Mouse (Mus musculus): ENCODE measurements around the gene Trim46. TPM values are rescaled to one million over a fixed set of nuclear protein-coding genes. Genes with fewer than 3 reads are reported as not detected.

Trim46 gene
- polyA plus RNA-seq (2015; fragmentation: Nextera tagmentation; extraction: Ambion mirVana): 57.7 and 58.7 TPM in 2 replicates

GRCm38 (mm10) chr3:89246261-89247100, at the start of gene Trim46:
Gene Trim46, minus strand, starts transcription at chr3:89246309.
- Histone ChIP-seq H3K4me1 (peaks cover 53% of the 10 kb centered on the region), H3K9me3 (no peaks in the 10 kb centered on the region), H3K27me3 (no peaks in the 10 kb centered on the region), H3K27ac (replicated peaks) (peak within 1 kb of the TSS; percentile 96), H3K4me2 (replicated peaks) (peak within 1 kb of the TSS; percentile 91), H3K4me3 (peak within 1 kb of the TSS; percentile 74), H3K36me3 (peaks cover 10% of the 10 kb centered on the region), H3K9ac (replicated peaks) (peak within 1 kb of the TSS; percentile 74)
- ATAC-seq (replicated peaks): peak; percentile 74
- under 1% methylated on average over 42 of the region's 42 CpGs for WGBS

- WGBS: 77% methylated on average over 8 of the region's 8 CpGs
- H3K9ac ChIP-seq (replicated peaks): no peak overlapping the region
Observed at GRCm38 (mm10) chr3:89295685-89296230, 49.6 kb upstream of the Trim46 start.

GRCm38 (mm10) chr3:89294195-89294594, 48.1 kb upstream of the Trim46 start:
- H3K27me3 ChIP-seq: no peaks in the 10 kb centered on the region
- H3K9ac ChIP-seq (replicated peaks): no peak overlapping the region
- no peak overlapping the region for H3K4me2 ChIP-seq (replicated peaks)
- no peak overlapping the region for H3K4me3 ChIP-seq
- no peak overlapping the region for H3K27ac ChIP-seq (replicated peaks)
- no peaks in the 10 kb centered on the region for H3K36me3 ChIP-seq
- ATAC-seq (replicated peaks): no peak
- peaks cover 3% of the 10 kb centered on the region; the same call in 1 of the 2 replicates for H3K4me1 ChIP-seq
- WGBS: 81% methylated on average over 5 of the region's 5 CpGs
- no peaks in the 10 kb centered on the region for H3K9me3 ChIP-seq

More at GRCm38 (mm10) chr3:89295685-89296230, 49.6 kb upstream of the Trim46 start:
- no peaks in the 10 kb centered on the region for H3K9me3 ChIP-seq
- no peak overlapping the region for H3K27ac ChIP-seq (replicated peaks)
- no peak overlapping the region for H3K4me3 ChIP-seq
- no peak overlapping the region for H3K4me2 ChIP-seq (replicated peaks)
- no peak for ATAC-seq (replicated peaks)
- peaks cover 7% of the 10 kb centered on the region for H3K4me1 ChIP-seq
- 0 out of 2 replicates have a peak, but pooled peaks cover 4% of the 10 kb centered on the region for H3K27me3 ChIP-seq
- no peaks in the 10 kb centered on the region for H3K36me3 ChIP-seq

GRCm38 (mm10) chr3:89293247-89293918, 47.3 kb upstream of the Trim46 start:
- Histone ChIP-seq H3K4me3 (no peak overlapping the region), H3K36me3 (no peaks in the 10 kb centered on the region), H3K4me1 (peaks cover 3% of the 10 kb centered on the region; the same call in 1 of the 2 replicates), H3K4me2 (replicated peaks) (no peak overlapping the region), H3K9ac (replicated peaks) (no peak overlapping the region), H3K27ac (replicated peaks) (no peak overlapping the region), H3K9me3 (no peaks in the 10 kb centered on the region), H3K27me3 (no peaks in the 10 kb centered on the region)
- 92% methylated on average over 11 of the region's 11 CpGs for WGBS
- ATAC-seq (replicated peaks): no peak

GRCm38 (mm10) chr3:89292303-89292702, 46.2 kb upstream of the Trim46 start:
- Histone ChIP-seq H3K4me1 (peaks cover 3% of the 10 kb centered on the region; the same call in 1 of the 2 replicates), H3K36me3 (no peaks in the 10 kb centered on the region), H3K27me3 (no peaks in the 10 kb centered on the region), H3K9me3 (no peaks in the 10 kb centered on the region), H3K27ac (replicated peaks) (no peak overlapping the region), H3K9ac (replicated peaks) (no peak overlapping the region), H3K4me2 (replicated peaks) (no peak overlapping the region), H3K4me3 (no peak overlapping the region)
- WGBS: 71% methylated on average over 5 of the region's 5 CpGs
- no peak for ATAC-seq (replicated peaks)

- 77% methylated on average over 10 of the region's 10 CpGs for whole genome bisulfite sequencing
- no peak for ATAC-seq (replicated peaks)
- peaks cover 3% of the 10 kb centered on the region; the same call in 1 of the 2 replicates for H3K4me1 ChIP-seq
- H3K27ac ChIP-seq (replicated peaks): no peak overlapping the region
- H3K4me3 ChIP-seq: no peak overlapping the region
- H3K4me2 ChIP-seq (replicated peaks): no peak overlapping the region
- no peaks in the 10 kb centered on the region for H3K27me3 ChIP-seq
- no peaks in the 10 kb centered on the region for H3K36me3 ChIP-seq
- H3K9me3 ChIP-seq: no peaks in the 10 kb centered on the region
- H3K9ac ChIP-seq (replicated peaks): no peak overlapping the region
Observed at GRCm38 (mm10) chr3:89291874-89292273, 45.8 kb upstream of the Trim46 start.

GRCm38 (mm10) chr3:89288503-89288928, 42.4 kb upstream of the Trim46 start:
- H3K9ac ChIP-seq (replicated peaks): no peak overlapping the region
- no peak for ATAC-seq (replicated peaks)
- WGBS: 56% methylated on average over 7 of the region's 7 CpGs

GRCm38 (mm10) chr3:89287286-89287685, 41.2 kb upstream of the Trim46 start:
- H3K4me2 ChIP-seq (replicated peaks): no peak overlapping the region

More at GRCm38 (mm10) chr3:89288503-89288928, 42.4 kb upstream of the Trim46 start:
- no peaks in the 10 kb centered on the region for H3K27me3 ChIP-seq
- no peaks in the 10 kb centered on the region for H3K4me1 ChIP-seq
- H3K9me3 ChIP-seq: no peaks in the 10 kb centered on the region
- no peaks in the 10 kb centered on the region for H3K36me3 ChIP-seq
- no peak overlapping the region for H3K4me2 ChIP-seq (replicated peaks)
- no peak overlapping the region for H3K4me3 ChIP-seq
- H3K27ac ChIP-seq (replicated peaks): no peak overlapping the region

GRCm38 (mm10) chr3:89285526-89285925, 39.4 kb upstream of the Trim46 start:
- peaks cover 19% of the 10 kb centered on the region for H3K4me1 ChIP-seq
- no peaks in the 10 kb centered on the region for H3K36me3 ChIP-seq
- H3K27me3 ChIP-seq: peaks cover 5% of the 10 kb centered on the region; the same call in 1 of the 2 replicates
- no peaks in the 10 kb centered on the region for H3K9me3 ChIP-seq
- ATAC-seq (replicated peaks): no peak
- H3K27ac ChIP-seq (replicated peaks): no peak overlapping the region
- no peak overlapping the region for H3K4me2 ChIP-seq (replicated peaks)
- WGBS: 47% methylated on average over 2 of the region's 2 CpGs
- no peak overlapping the region for H3K9ac ChIP-seq (replicated peaks)
- H3K4me3 ChIP-seq: no peak overlapping the region

More at GRCm38 (mm10) chr3:89287286-89287685, 41.2 kb upstream of the Trim46 start:
- H3K36me3 ChIP-seq: no peaks in the 10 kb centered on the region
- WGBS: 58% methylated on average over 5 of the region's 5 CpGs
- no peak overlapping the region for H3K9ac ChIP-seq (replicated peaks)
- no peak overlapping the region for H3K4me3 ChIP-seq
- H3K27ac ChIP-seq (replicated peaks): no peak overlapping the region
- H3K4me1 ChIP-seq: peaks cover 2% of the 10 kb centered on the region
- H3K27me3 ChIP-seq: no peaks in the 10 kb centered on the region
- no peaks in the 10 kb centered on the region for H3K9me3 ChIP-seq
- ATAC-seq (replicated peaks): no peak

GRCm38 (mm10) chr3:89284261-89284660, 38.2 kb upstream of the Trim46 start:
- WGBS: 88% methylated on average over 3 of the region's 3 CpGs
- no peak overlapping the region for H3K4me2 ChIP-seq (replicated peaks)
- H3K4me3 ChIP-seq: no peak overlapping the region

GRCm38 (mm10) chr3:89282291-89282643, 36.2 kb upstream of the Trim46 start:
- Histone ChIP-seq H3K9me3 (no peaks in the 10 kb centered on the region), H3K4me1 (peaks cover 38% of the 10 kb centered on the region), H3K27ac (replicated peaks) (0 out of 2 replicates have a peak overlapping the region, but pooled peaks have one; percentile 36), H3K27me3 (peaks cover 5% of the 10 kb centered on the region; the same call in 1 of the 2 replicates), H3K4me2 (replicated peaks) (0 out of 2 replicates have a peak overlapping the region, but pooled peaks have one; percentile 92), H3K4me3 (no peak overlapping the region), H3K9ac (replicated peaks) (no peak overlapping the region), H3K36me3 (no peaks in the 10 kb centered on the region)
- whole genome bisulfite sequencing: 30% methylated on average over 4 of the region's 4 CpGs
- ATAC-seq (replicated peaks): no peak

More at GRCm38 (mm10) chr3:89284261-89284660, 38.2 kb upstream of the Trim46 start:
- H3K9ac ChIP-seq (replicated peaks): no peak overlapping the region
- H3K4me1 ChIP-seq: peaks cover 32% of the 10 kb centered on the region
- no peak overlapping the region for H3K27ac ChIP-seq (replicated peaks)
- no peak for ATAC-seq (replicated peaks)
- no peaks in the 10 kb centered on the region for H3K36me3 ChIP-seq
- H3K9me3 ChIP-seq: no peaks in the 10 kb centered on the region
- H3K27me3 ChIP-seq: peaks cover 5% of the 10 kb centered on the region; the same call in 1 of the 2 replicates

Measured in forebrain, embryonic 15.5 days (tissue).